Comparison of ENCODE assay signal across 26 mouse cellular contexts in genomic region chr6:50453651-50454050, GRCm38 (mm10). TPM values are rescaled to one million over a fixed set of nuclear protein-coding genes. Genes with fewer than 3 reads are reported as not detected.
A peak's percentile ranks its signal among the peaks of the same experiment; 100 is the strongest.
DNase-seq lines count a peak whose midpoint lies in the region; ATAC-seq lines count a peak whose summit lies in the region.
"Had no signal": no experiment of that assay in that cellular context is flagged by ENCODE, and none has a peak within 500 bp of the region (broad histone marks: within the 10 kb centered on the region; RNA-seq: fewer than 3 reads in every experiment).

No protein-coding gene starts in this region.

- ATAC-seq in embryonic facial prominence, embryonic 13.5 days (ENCODE audit: insufficient number of reproducible peaks, insufficient read depth, low FRiP score, low TSS enrichment, low read depth) = no peak
- no peak for ATAC-seq in midbrain, embryonic 15.5 days (replicated peaks)
- ATAC-seq: CD4-positive, CD25-positive, alpha-beta regulatory T cell, adult 4 months; forebrain, postnatal 0 days; intestine, postnatal 0 days; liver, embryonic 12.5 days; Patski had no signal

- no peaks in the 10 kb centered on the region for H3K27me3 ChIP-seq in embryonic facial prominence, embryonic 13.5 days
- peaks cover 18% of the 10 kb centered on the region; the same call in 1 of the 2 replicates for H3K27me3 ChIP-seq in embryonic facial prominence, embryonic 10.5 days (replicated peaks; ENCODE audit: low read depth, poor library complexity, severe bottlenecking)
- H3K27me3 ChIP-seq in midbrain, embryonic 15.5 days (replicated peaks) = 0 out of 2 replicates have a peak, but pooled peaks cover 5% of the 10 kb centered on the region
- H3K27me3 ChIP-seq: heart, embryonic 13.5 days; neural tube, embryonic 12.5 days; Patski had no signal

- no peaks in the 10 kb centered on the region for H3K9me3 ChIP-seq in embryonic facial prominence, embryonic 13.5 days
- H3K9me3 ChIP-seq in embryonic facial prominence, embryonic 10.5 days = no peaks in the 10 kb centered on the region
- no peaks in the 10 kb centered on the region for H3K9me3 ChIP-seq in midbrain, embryonic 15.5 days
- H3K9me3 ChIP-seq: forebrain, embryonic 10.5 days; heart, embryonic 13.5 days; liver, embryonic 12.5 days; neural tube, embryonic 12.5 days had no signal

- no peaks in the 10 kb centered on the region for H3K36me3 ChIP-seq in embryonic facial prominence, embryonic 13.5 days
- no peaks in the 10 kb centered on the region for H3K36me3 ChIP-seq in embryonic facial prominence, embryonic 10.5 days (replicated peaks)
- H3K36me3 ChIP-seq in midbrain, embryonic 15.5 days (replicated peaks) = no peaks in the 10 kb centered on the region
- H3K36me3 ChIP-seq: forebrain, embryonic 10.5 days; heart, embryonic 13.5 days; liver, embryonic 12.5 days; neural tube, embryonic 12.5 days had no signal

- no peak overlapping the region for H3K4me3 ChIP-seq in embryonic facial prominence, embryonic 13.5 days
- no peak overlapping the region for H3K4me3 ChIP-seq in embryonic facial prominence, embryonic 10.5 days
- no peak overlapping the region for H3K4me3 ChIP-seq in midbrain, embryonic 15.5 days
- H3K4me3 ChIP-seq: liver, embryonic 12.5 days; neural tube, embryonic 12.5 days had no signal

- no peak overlapping the region for H3K9ac ChIP-seq in embryonic facial prominence, embryonic 13.5 days
- H3K9ac ChIP-seq in midbrain, embryonic 15.5 days = no peak overlapping the region
- H3K9ac ChIP-seq: forebrain, postnatal 0 days; heart, embryonic 13.5 days; liver, embryonic 12.5 days; neural tube, embryonic 12.5 days had no signal

- no peak for DNase-seq in embryonic facial prominence, embryonic 10.5 days (ENCODE audit: low spot score)
- DNase-seq in retina, embryonic 14.5 days (ENCODE audit: low spot score) = peak; percentile 39
- no peak for DNase-seq in retina, postnatal 1 day
- no peak for DNase-seq in liver
- no peak for DNase-seq in adrenal gland, postnatal 25 days
- DNase-seq: cerebellum, adult 18-20 months; cerebellum, postnatal 14 days; forebrain, postnatal 0 days; gastrocnemius, postnatal 14 days; heart, adult 18-20 months; heart, postnatal 14 days; kidney, postnatal 4 days; lung, adult 2 months; lung, postnatal 14 days; right cerebral cortex, adult 18-20 months; thymus, adult 2 months; thymus, postnatal 4 days had no signal

- H3K4me2 ChIP-seq in embryonic facial prominence, embryonic 13.5 days = peak overlapping the region; percentile 2; the same call in 1 of the 2 replicates
- 0 out of 2 replicates have a peak overlapping the region, but pooled peaks have one; percentile 8 for H3K4me2 ChIP-seq in midbrain, embryonic 15.5 days
- H3K4me2 ChIP-seq: liver, embryonic 12.5 days; neural tube, embryonic 12.5 days had no signal

- H3K27ac ChIP-seq in embryonic facial prominence, embryonic 13.5 days = no peak overlapping the region
- no peak overlapping the region for H3K27ac ChIP-seq in embryonic facial prominence, embryonic 10.5 days (replicated peaks)
- no peak overlapping the region for H3K27ac ChIP-seq in midbrain, embryonic 15.5 days
- H3K27ac ChIP-seq: forebrain, embryonic 10.5 days; heart, embryonic 13.5 days; liver, embryonic 12.5 days; neural tube, embryonic 12.5 days had no signal

- WGBS in embryonic facial prominence, embryonic 13.5 days = 35% methylated on average over 6 of the region's 6 CpGs
- WGBS in embryonic facial prominence, embryonic 10.5 days = 47% methylated on average over 6 of the region's 6 CpGs
- 39% methylated on average over 6 of the region's 6 CpGs for WGBS in midbrain, embryonic 15.5 days

- H3K4me1 ChIP-seq in embryonic facial prominence, embryonic 13.5 days = peaks cover 30% of the 10 kb centered on the region
- peaks cover 42% of the 10 kb centered on the region for H3K4me1 ChIP-seq in embryonic facial prominence, embryonic 10.5 days
- H3K4me1 ChIP-seq in midbrain, embryonic 15.5 days = peaks cover 18% of the 10 kb centered on the region

RNA-seq across cellular contexts. Expression of gene Osbpl3, which starts 2.4 kb away (rescaled TPM):
- polyA plus RNA-seq in embryonic facial prominence, embryonic 13.5 days (2015; fragmentation: Nextera tagmentation; extraction: Ambion mirVana) = 13.9 and 15.1 TPM in 2 replicates
- polyA plus RNA-seq in embryonic facial prominence, embryonic 10.5 days (2016; fragmentation: Nextera tagmentation; extraction: Ambion mirVana) = 9.0 and 9.8 TPM in 2 replicates
- polyA plus RNA-seq in midbrain, embryonic 15.5 days (2015; fragmentation: Nextera tagmentation; extraction: Ambion mirVana) = 5.6 and 6.2 TPM in 2 replicates
- total RNA-seq in adrenal gland, postnatal 25 days (2021) = 58.9 and 64.9 TPM in 2 replicates
